Mouse (Mus musculus): ENCODE results near the gene Spi1.

DNA sequence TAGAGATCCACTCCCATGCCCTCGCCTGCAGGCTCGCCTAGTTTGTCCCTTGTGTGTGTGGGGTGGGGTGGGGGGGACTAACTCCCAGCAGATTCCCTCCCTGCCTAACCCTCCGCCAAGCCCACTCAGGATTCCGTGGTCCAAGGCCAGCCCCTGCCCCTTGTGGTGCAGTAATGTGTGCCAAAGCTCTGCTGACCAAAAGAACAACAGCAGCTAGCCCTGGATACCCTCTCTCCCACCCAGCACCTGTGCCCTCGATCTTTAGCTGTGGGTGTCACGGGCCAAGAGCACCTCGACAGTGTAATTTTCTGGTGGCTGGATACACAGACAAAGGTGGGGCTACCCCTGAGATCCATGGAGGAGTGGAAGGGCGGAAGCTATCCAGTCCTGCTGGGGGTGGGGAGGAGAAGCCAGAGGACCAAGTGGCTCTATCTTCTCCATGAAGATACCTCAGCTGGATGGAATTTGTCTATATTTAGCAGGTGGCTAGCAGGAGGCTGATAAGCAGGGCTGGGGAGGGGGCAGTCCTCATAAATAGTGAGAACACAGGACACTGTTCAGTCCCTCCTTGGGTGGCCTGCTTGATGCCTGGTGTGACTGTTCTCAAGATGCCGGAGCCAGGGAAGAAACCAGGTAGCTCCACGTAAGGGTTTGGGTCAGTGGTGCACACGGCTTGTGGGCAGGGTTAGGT lies 35.5 kb downstream of the Spi1 start, which contains the start of gene Mybpc3:
- TF ChIP-seq CTCF (IDR thresholded peaks at IDR 0.05; ENCODE audit: control insufficient read depth, insufficient read depth, low read length) (no peak), POLR2A (IDR thresholded peaks at IDR 0.05; ENCODE audit: borderline replicate concordance, control insufficient read depth, low read depth, low read length) (no peak)

Measured in bone marrow, adult 2 months (tissue).